Mouse (Mus musculus) limb, embryonic 14.5 days (tissue): ENCODE measurements around the gene Tapbpl. TPM values are rescaled to one million over a fixed set of nuclear protein-coding genes. Genes with fewer than 3 reads are reported as not detected.

ENCODE experiments used
- ATAC-seq: fragments of 200-750 bp; cut with Nextera tagmentation; 2 replicates; pipeline ENCODE4 v1.8.0; 2017; ENCODE audit warnings: low read depth, moderate number of reproducible peaks, moderate TSS enrichment; ENCODE audit not compliant: low FRiP score
- DNase-seq: peaks from one replicate; pipeline ENCODE4 v3.0.0-alpha.2; 2015; ENCODE audit warnings: low spot score
- H3K27ac ChIP-seq: fragments of 300-500 bp; sonication (generic); replicated peaks from 2 replicates; pipeline ENCODE4 v1.5.1; 2014; ENCODE audit warnings: low read depth, mild to moderate bottlenecking, low read length, moderate library complexity, mixed read lengths
- H3K27me3 ChIP-seq: fragments of 300-500 bp; sonication (generic); 2 replicates; pipeline ENCODE4 v1.6.1; 2014; ENCODE audit warnings: low read length, mixed read lengths; ENCODE audit not compliant: control insufficient read depth, insufficient read depth
- H3K36me3 ChIP-seq: fragments of 300-500 bp; sonication (generic); 2 replicates; pipeline ENCODE4 v1.6.1; 2014; ENCODE audit warnings: mild to moderate bottlenecking, low read length, moderate library complexity, mixed read lengths; ENCODE audit not compliant: control insufficient read depth, insufficient read depth
- H3K4me1 ChIP-seq: fragments of 300-500 bp; sonication (generic); 2 replicates; pipeline ENCODE4 v1.6.1; 2014; ENCODE audit warnings: antibody characterized with exemption, low read length, mixed read lengths; ENCODE audit not compliant: control insufficient read depth, insufficient read depth
- H3K4me2 ChIP-seq: fragments of 300-500 bp; sonication (generic); replicated peaks from 2 replicates; pipeline ENCODE4 v1.6.1; 2014; ENCODE audit warnings: low read depth, mild to moderate bottlenecking, low read length, moderate library complexity; ENCODE audit not compliant: severe bottlenecking
- H3K4me3 ChIP-seq: fragments of 300-500 bp; sonication (generic); replicated peaks from 2 replicates; pipeline ENCODE4 v1.5.1; 2014; ENCODE audit warnings: low read length
- H3K9ac ChIP-seq: fragments of 300-500 bp; sonication (generic); 2 replicates; pipeline ENCODE4 v1.6.1; 2014; ENCODE audit warnings: mild to moderate bottlenecking, low read depth, low read length, moderate library complexity; ENCODE audit not compliant: severe bottlenecking
- H3K9me3 ChIP-seq: fragments of 300-500 bp; sonication (generic); 2 replicates; pipeline ENCODE4 v1.6.1; 2016; ENCODE audit warnings: low read length; ENCODE audit not compliant: control insufficient read depth
- POLR2A ChIP-seq: fragments of 200-500 bp; IDR thresholded peaks from 2 replicates; pipeline ENCODE4 v1.8.0; 2012; ENCODE audit warnings: inconsistent platforms, mild to moderate bottlenecking, moderate library complexity, borderline replicate concordance; ENCODE audit not compliant: insufficient read depth, insufficient read length; ENCODE audit errors: extremely low read depth
- WGBS: fragments of 180-500 bp; shearing (Covaris S2); extraction: QIAGEN DNeasy Blood & Tissue Kit; methylation state at CpG from one replicate; pipeline ENCODE4 v1.1.7; 2014; 5-methylcytosine and 5-hydroxymethylcytosine counted together
- polyA plus RNA-seq, 2 experiments: library from polyadenylated mRNA; depleted of rRNA in 1 of 2; stranded (reverse) in 1 of 2; unstranded in 1 of 2; fragments of >200 nt; fragmentation: Nextera tagmentation in 1 of 2; extraction: Ambion mirVana in 1 of 2; gene quantifications; 2 replicates each; pipeline versions ENCODE4 v1.2.1 to v1.2.3; 2012 to 2014

Gene Tapbpl
- polyA plus RNA-seq, 2 experiments: 2.8 to 3.4 TPM

GRCm38 (mm10) chr6:125191332-125192015, 40.2 kb downstream of the Tapbpl start, which contains the start of the genes Ncapd2 and Mrpl51:
TSS of gene Ncapd2 (minus strand) at chr6:125191701.
TSS of gene Mrpl51 (plus strand) at chr6:125191801.
- H3K9ac ChIP-seq: peak within 1 kb of the TSS; percentile 75
- TF ChIP-seq POLR2A: no peak; the same call in 1 of the 2 replicates
- H3K4me2 ChIP-seq: peak within 1 kb of the TSS; percentile 65
- H3K9me3 ChIP-seq: no peaks in the 10 kb centered on the region
- peaks cover 60% of the 10 kb centered on the region for H3K36me3 ChIP-seq
- peak within 1 kb of the TSS; percentile 61 for H3K4me3 ChIP-seq
- under 1% methylated on average over 54 of the region's 54 CpGs for WGBS
- ATAC-seq: peak; percentile 97
- peak within 1 kb of the TSS; percentile 95 for H3K27ac ChIP-seq
- H3K4me1 ChIP-seq: peaks cover 8% of the 10 kb centered on the region
- H3K27me3 ChIP-seq: no peaks in the 10 kb centered on the region
- DNase-seq: peak; percentile 99

- Histone ChIP-seq H3K4me1 (peaks cover 8% of the 10 kb centered on the region), H3K27me3 (no peaks in the 10 kb centered on the region), H3K4me2 (peak overlapping the region; percentile 65), H3K9me3 (no peaks in the 10 kb centered on the region), H3K36me3 (peaks cover 62% of the 10 kb centered on the region), H3K4me3 (peak overlapping the region; percentile 61), H3K9ac (peak overlapping the region; percentile 75), H3K27ac (peak overlapping the region; percentile 95; the same call in 1 of the 2 replicates)
- DNase-seq (no peak), ATAC-seq (no peak)
- TF ChIP-seq POLR2A: no peak
Observed at GRCm38 (mm10) chr6:125190816-125191215, 40.8 kb downstream of the Tapbpl start.

GRCm38 (mm10) chr6:125186203-125186602, 45.5 kb downstream of the Tapbpl start:
- DNase-seq: no peak
- 90% methylated on average over 10 of the region's 10 CpGs for WGBS

GRCm38 (mm10) chr6:125182133-125182532, 49.5 kb downstream of the Tapbpl start:
- no peak for TF ChIP-seq POLR2A
- H3K4me2 ChIP-seq: no peak overlapping the region
- no peaks in the 10 kb centered on the region for H3K9me3 ChIP-seq
- no peaks in the 10 kb centered on the region for H3K4me1 ChIP-seq
- H3K9ac ChIP-seq: no peak overlapping the region
- 89% methylated on average over 5 of the region's 5 CpGs for WGBS
- DNase-seq: no peak
- H3K36me3 ChIP-seq: peaks cover 98% of the 10 kb centered on the region
- no peak overlapping the region for H3K4me3 ChIP-seq
- ATAC-seq: no peak
- no peak overlapping the region for H3K27ac ChIP-seq
- no peaks in the 10 kb centered on the region for H3K27me3 ChIP-seq

More at GRCm38 (mm10) chr6:125186203-125186602, 45.5 kb downstream of the Tapbpl start:
- ATAC-seq: no peak
- H3K4me3 ChIP-seq: no peak overlapping the region
- no peak overlapping the region for H3K9ac ChIP-seq
- peaks cover 85% of the 10 kb centered on the region for H3K36me3 ChIP-seq
- no peaks in the 10 kb centered on the region for H3K27me3 ChIP-seq
- H3K4me1 ChIP-seq: no peaks in the 10 kb centered on the region
- no peaks in the 10 kb centered on the region for H3K9me3 ChIP-seq
- TF ChIP-seq POLR2A: no peak
- H3K4me2 ChIP-seq: no peak overlapping the region
- no peak overlapping the region for H3K27ac ChIP-seq

GRCm38 (mm10) chr6:125179601-125180000, 52.1 kb downstream of the Tapbpl start:
- no peak for DNase-seq
- H3K36me3 ChIP-seq: peaks cover 98% of the 10 kb centered on the region
- no peaks in the 10 kb centered on the region for H3K27me3 ChIP-seq
- no peak overlapping the region for H3K9ac ChIP-seq
- H3K27ac ChIP-seq: no peak overlapping the region
- no peak overlapping the region for H3K4me2 ChIP-seq
- H3K9me3 ChIP-seq: no peaks in the 10 kb centered on the region
- no peak for ATAC-seq
- 90% methylated on average over 7 of the region's 7 CpGs for WGBS
- H3K4me1 ChIP-seq: no peaks in the 10 kb centered on the region
- H3K4me3 ChIP-seq: no peak overlapping the region
- no peak for TF ChIP-seq POLR2A
